Comparison of ENCODE assay signal across 9 mouse cellular contexts in the genomic region with DNA sequence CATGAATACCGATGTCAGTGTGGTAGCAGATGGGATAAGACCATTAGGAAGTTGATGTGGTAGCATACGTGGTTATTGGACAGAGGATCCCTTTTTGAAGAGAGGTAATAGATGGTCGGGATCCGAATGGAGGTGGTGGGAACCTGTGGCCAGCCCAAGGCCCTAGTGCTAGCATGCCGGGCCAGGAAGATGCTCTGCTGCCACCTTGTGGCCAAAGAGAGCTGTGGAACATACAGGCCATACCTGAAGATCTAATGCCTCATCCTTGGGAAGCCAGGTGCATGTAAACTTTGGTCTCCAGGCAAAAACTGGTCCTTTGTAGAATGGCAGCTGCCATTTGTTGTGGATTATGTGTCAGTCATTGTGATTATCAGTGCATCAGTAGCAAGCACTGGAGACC. TPM values are rescaled to one million over a fixed set of nuclear protein-coding genes. Genes with fewer than 3 reads are reported as not detected.
DNase-seq lines count a peak whose midpoint lies in the region; ATAC-seq and TF ChIP-seq lines count a peak whose summit lies in the region.
"Had no signal": no experiment of that assay in that cellular context is flagged by ENCODE, and none has a peak within 500 bp of the region (broad histone marks: within the 10 kb centered on the region; RNA-seq: fewer than 3 reads in every experiment).

No protein-coding gene starts in this region.

- TF ChIP-seq CTCF in brain, embryonic 14.5 days (IDR thresholded peaks at IDR 0.05; ENCODE audit: borderline replicate concordance, extremely low read depth, insufficient read depth, insufficient read length), result peak; percentile 94

- H3K9me3 ChIP-seq in hindbrain, embryonic 10.5 days, result no peaks in the 10 kb centered on the region
- no peaks in the 10 kb centered on the region for H3K9me3 ChIP-seq in midbrain, embryonic 13.5 days

- WGBS in hindbrain, embryonic 10.5 days, result 16% methylated on average over 5 of the region's 5 CpGs
- WGBS in midbrain, embryonic 13.5 days, result 5% methylated on average over 5 of the region's 5 CpGs

- peak; percentile 83 for ATAC-seq in erythroid progenitor cell, adult 5-6 weeks (replicated peaks; ENCODE audit: low FRiP score, poor library complexity, severe bottlenecking)
- peak; percentile 62 for ATAC-seq in midbrain, embryonic 13.5 days

- H3K27me3 ChIP-seq in hindbrain, embryonic 10.5 days (ENCODE audit: insufficient read depth, poor library complexity, severe bottlenecking), result peaks cover 37% of the 10 kb centered on the region
- H3K27me3 ChIP-seq in midbrain, embryonic 13.5 days, result peaks cover 43% of the 10 kb centered on the region

- DNase-seq in gastrocnemius, adult 18-20 months (ENCODE audit: low spot score), result peak; percentile 76
- DNase-seq in gastrocnemius, postnatal 25 days, result no peak
- peak; percentile 87 for DNase-seq in brain, embryonic 14.5 days (ENCODE audit: low read depth)
- DNase-seq in hindbrain, embryonic 10.5 days (ENCODE audit: low spot score), result peak; percentile 77
- peak; percentile 84 for DNase-seq in left cerebral cortex, postnatal 4 days
- peak; percentile 70 to 85 for DNase-seq in spleen, postnatal 10 days (ENCODE audit: low spot score in 2 of 2)

- H3K4me2 ChIP-seq in midbrain, embryonic 13.5 days (replicated peaks), result no peak overlapping the region

- no peak overlapping the region for H3K9ac ChIP-seq in midbrain, embryonic 13.5 days (replicated peaks)

- intact Hi-C loops in left cerebral cortex, postnatal 4 days (cut with DNase I), result no loop called here

- peaks cover 10% of the 10 kb centered on the region for H3K36me3 ChIP-seq in hindbrain, embryonic 10.5 days
- no peaks in the 10 kb centered on the region; the same call in 1 of the 2 replicates for H3K36me3 ChIP-seq in midbrain, embryonic 13.5 days

- H3K4me1 ChIP-seq in hindbrain, embryonic 10.5 days (replicated peaks), result peaks cover 66% of the 10 kb centered on the region
- peaks cover 60% of the 10 kb centered on the region for H3K4me1 ChIP-seq in midbrain, embryonic 13.5 days (replicated peaks)

- TF ChIP-seq POLR2A in brain, embryonic 14.5 days (IDR thresholded peaks at IDR 0.05; ENCODE audit: borderline replicate concordance, extremely low read depth, insufficient read depth, insufficient read length, poor library complexity, severe bottlenecking), result no peak

- H3K4me3 ChIP-seq in hindbrain, embryonic 10.5 days, result no peak overlapping the region
- no peak overlapping the region for H3K4me3 ChIP-seq in midbrain, embryonic 13.5 days (replicated peaks)

- H3K27ac ChIP-seq in hindbrain, embryonic 10.5 days, result no peak overlapping the region
- H3K27ac ChIP-seq in midbrain, embryonic 13.5 days, result no peak overlapping the region
- H3K27ac ChIP-seq: macrophage had no signal

RNA-seq across cellular contexts. Expression of gene Agap3, which starts 18.6 kb away (rescaled TPM):
- total RNA-seq in gastrocnemius, adult 18-20 months (2021), result 10 to 100 TPM; 74.3 to 84.7 TPM
- total RNA-seq in gastrocnemius, postnatal 25 days (2021), result 10 to 100 TPM; 52.4 to 56.0 TPM
- polyA plus RNA-seq in brain, embryonic 14.5 days (2012; rRNA removed), result 176 and 244 TPM in 2 replicates
- 9.6 and 10.5 TPM in 2 replicates for total RNA-seq in erythroid progenitor cell, adult 5-6 weeks (2015; ENCODE audit: low replicate concordance)
- total RNA-seq in erythroid progenitor cell, adult 5-6 weeks (2017; ENCODE audit: low replicate concordance), result 14.1 and 23.0 TPM in 2 replicates
- 31.9 and 36.5 TPM in 2 replicates for polyA plus RNA-seq in hindbrain, embryonic 10.5 days (2016; fragmentation: Nextera tagmentation; extraction: Ambion mirVana)
- total RNA-seq in left cerebral cortex, postnatal 4 days (2021), result 100 to 1,000 TPM; 472 to 479 TPM
- 48.8 and 52.2 TPM in 2 replicates for polyA plus RNA-seq in midbrain, embryonic 13.5 days (2015; fragmentation: Nextera tagmentation; extraction: Ambion mirVana)

RNA-seq across cellular contexts. Expression of gene Tmub1, which starts 22.9 kb away (rescaled TPM):
- 10 to 100 TPM; 17.7 to 23.3 TPM for total RNA-seq in gastrocnemius, adult 18-20 months (2021)
- 10 to 100 TPM; 17.2 to 18.9 TPM for total RNA-seq in gastrocnemius, postnatal 25 days (2021)
- 60.7 and 67.7 TPM in 2 replicates for polyA plus RNA-seq in brain, embryonic 14.5 days (2012; rRNA removed)
- 5.4 TPM in 1 of 2 replicates, not detected in the other for total RNA-seq in erythroid progenitor cell, adult 5-6 weeks (2015; ENCODE audit: low replicate concordance)
- 0.64 and 12.8 TPM in 2 replicates for total RNA-seq in erythroid progenitor cell, adult 5-6 weeks (2017; ENCODE audit: low replicate concordance)
- polyA plus RNA-seq in hindbrain, embryonic 10.5 days (2016; fragmentation: Nextera tagmentation; extraction: Ambion mirVana), result 32.7 and 38.4 TPM in 2 replicates
- 10 to 100 TPM; 30.1 to 31.1 TPM for total RNA-seq in left cerebral cortex, postnatal 4 days (2021)
- 46.5 and 49.6 TPM in 2 replicates for polyA plus RNA-seq in midbrain, embryonic 13.5 days (2015; fragmentation: Nextera tagmentation; extraction: Ambion mirVana)

RNA-seq across cellular contexts. Expression of gene Fastk, which starts 25.5 kb away (rescaled TPM):
- total RNA-seq in gastrocnemius, adult 18-20 months (2021), result 100 to 1,000 TPM; 183 to 194 TPM
- 100 to 1,000 TPM; 169 to 176 TPM for total RNA-seq in gastrocnemius, postnatal 25 days (2021)
- 152 and 248 TPM in 2 replicates for polyA plus RNA-seq in brain, embryonic 14.5 days (2012; rRNA removed)
- 37.1 and 78.4 TPM in 2 replicates for total RNA-seq in erythroid progenitor cell, adult 5-6 weeks (2015; ENCODE audit: low replicate concordance)
- 15.8 and 32.3 TPM in 2 replicates for total RNA-seq in erythroid progenitor cell, adult 5-6 weeks (2017; ENCODE audit: low replicate concordance)
- 114 and 127 TPM in 2 replicates for polyA plus RNA-seq in hindbrain, embryonic 10.5 days (2016; fragmentation: Nextera tagmentation; extraction: Ambion mirVana)
- total RNA-seq in left cerebral cortex, postnatal 4 days (2021), result 10 to 100 TPM; 82.6 to 83.4 TPM
- polyA plus RNA-seq in midbrain, embryonic 13.5 days (2015; fragmentation: Nextera tagmentation; extraction: Ambion mirVana), result 80.4 and 95.0 TPM in 2 replicates

RNA-seq across cellular contexts. Expression of gene Slc4a2, which starts 47.0 kb away (rescaled TPM):
- 10 to 100 TPM; 13.9 to 14.3 TPM for total RNA-seq in gastrocnemius, adult 18-20 months (2021)
- total RNA-seq in gastrocnemius, postnatal 25 days (2021), result 10 to 100 TPM; 17.9 to 19.9 TPM
- 38.9 and 41.4 TPM in 2 replicates for polyA plus RNA-seq in brain, embryonic 14.5 days (2012; rRNA removed)
- total RNA-seq in erythroid progenitor cell, adult 5-6 weeks (2015; ENCODE audit: low replicate concordance), result 16.6 and 44.4 TPM in 2 replicates
- total RNA-seq in erythroid progenitor cell, adult 5-6 weeks (2017; ENCODE audit: low replicate concordance), result 14.1 and 50.6 TPM in 2 replicates
- polyA plus RNA-seq in hindbrain, embryonic 10.5 days (2016; fragmentation: Nextera tagmentation; extraction: Ambion mirVana), result 33.5 and 39.7 TPM in 2 replicates
- total RNA-seq in left cerebral cortex, postnatal 4 days (2021), result 10 to 100 TPM; 26.9 to 30.4 TPM
- polyA plus RNA-seq in midbrain, embryonic 13.5 days (2015; fragmentation: Nextera tagmentation; extraction: Ambion mirVana), result 20.1 and 25.4 TPM in 2 replicates

RNA-seq across cellular contexts. Expression of gene Cdk5, which starts 47.3 kb away (rescaled TPM):
- total RNA-seq in gastrocnemius, adult 18-20 months (2021), result 10 to 100 TPM; 10.5 to 11.2 TPM
- 10 to 100 TPM; 11.7 to 13.7 TPM for total RNA-seq in gastrocnemius, postnatal 25 days (2021)
- 159 and 252 TPM in 2 replicates for polyA plus RNA-seq in brain, embryonic 14.5 days (2012; rRNA removed)
- total RNA-seq in erythroid progenitor cell, adult 5-6 weeks (2015; ENCODE audit: low replicate concordance), result 6.3 and 10.8 TPM in 2 replicates
- total RNA-seq in erythroid progenitor cell, adult 5-6 weeks (2017; ENCODE audit: low replicate concordance), result 1.7 and 3.7 TPM in 2 replicates
- polyA plus RNA-seq in hindbrain, embryonic 10.5 days (2016; fragmentation: Nextera tagmentation; extraction: Ambion mirVana), result 46.4 and 61.4 TPM in 2 replicates
- total RNA-seq in left cerebral cortex, postnatal 4 days (2021), result 100 to 1,000 TPM; 122 to 132 TPM
- polyA plus RNA-seq in midbrain, embryonic 13.5 days (2015; fragmentation: Nextera tagmentation; extraction: Ambion mirVana), result 95.9 and 102 TPM in 2 replicates

Comparison
In these comparisons a context has a peak if more than half of its experiments do, and no peak if none do; other contexts are left out.
1. RNA of gene Agap3, which starts 18.6 kb away (total RNA-seq): 472 to 479 TPM in left cerebral cortex, postnatal 4 days; 74.3 to 84.7 TPM in gastrocnemius, adult 18-20 months, 52.4 to 56.0 TPM in gastrocnemius, postnatal 25 days and 9.6 to 23.0 TPM in erythroid progenitor cell, adult 5-6 weeks; every median in the first group is over 4 times any median in the second.